Mouse (Mus musculus) CH12.LX (cell line): ENCODE results near the gene Pex3. TPM values are rescaled to one million over a fixed set of nuclear protein-coding genes. Genes with fewer than 3 reads are reported as not detected.

Experiments used
- DNase-seq: peaks from one replicate; pipeline ENCODE4 v3.0.0-alpha.2; 2013; ENCODE audit errors: extremely low read depth
- H3K27ac ChIP-seq: 2 replicates; pipeline ENCODE4 v1.5.1; 2012; ENCODE audit warnings: low read depth, mild to moderate bottlenecking, control low read depth, moderate library complexity; ENCODE audit not compliant: insufficient read depth
- H3K27me3 ChIP-seq: replicated peaks from 2 replicates; pipeline ENCODE3; 2012; ENCODE audit warnings: inconsistent platforms
- H3K36me3 ChIP-seq, 2 experiments: replicated peaks in 1 of 2; 2 replicates each; pipeline versions ENCODE3 to v1.6.1; 2012; ENCODE audit warnings: inconsistent platforms in 1 of 2, low read length in 1 of 2, mild to moderate bottlenecking in 1 of 2, mixed read lengths in 1 of 2, moderate library complexity in 1 of 2; ENCODE audit not compliant: control insufficient read depth in 1 of 2, insufficient read depth in 1 of 2
- H3K4me1 ChIP-seq, 2 experiments: 2 replicates each; pipeline ENCODE4 v1.6.1; 2012; ENCODE audit warnings: inconsistent platforms in 1 of 2, moderate library complexity in 1 of 2; ENCODE audit not compliant: insufficient read depth in 2 of 2, control insufficient read depth in 1 of 2
- H3K4me2 ChIP-seq: 2 replicates; pipeline ENCODE4 v1.6.1; 2012; ENCODE audit warnings: low read depth, mild to moderate bottlenecking, control low read depth; ENCODE audit not compliant: poor library complexity, insufficient read depth, severe bottlenecking
- H3K4me3 ChIP-seq, 3 experiments: fragments of 150-350 bp in 1 of 3; sonication (generic) in 1 of 3; replicated peaks in 1 of 3; 2 replicates each; pipeline versions ENCODE3 to v1.5.1; 2011 to 2012; ENCODE audit warnings: low read depth in 2 of 3, low read length in 2 of 3, mild to moderate bottlenecking in 2 of 3, moderate library complexity in 2 of 3, control low read depth in 1 of 3, improper control_type of control experiment in 1 of 3, inconsistent platforms in 1 of 3, mixed read lengths in 1 of 3; ENCODE audit not compliant: poor library complexity in 1 of 3
- H3K79me2 ChIP-seq: replicated peaks from 2 replicates; pipeline ENCODE4 v1.6.1; 2012; ENCODE audit warnings: mild to moderate bottlenecking, moderate library complexity; ENCODE audit not compliant: control insufficient read depth, poor library complexity, insufficient read depth, severe bottlenecking; ENCODE audit errors: extremely low read depth
- H3K9ac ChIP-seq: 2 replicates; pipeline ENCODE4 v1.6.1; 2012; ENCODE audit warnings: low read depth, mild to moderate bottlenecking, control low read depth, moderate library complexity; ENCODE audit not compliant: insufficient read depth
- H3K9me3 ChIP-seq: replicated peaks from 2 replicates; pipeline ENCODE3; 2012; ENCODE audit warnings: low read length, inconsistent platforms, mixed read lengths
- CHD1 ChIP-seq: IDR thresholded peaks from 2 replicates; pipeline ENCODE4 v1.6.1; 2012; ENCODE audit warnings: low read depth, low read length, improper control_type of control experiment, inconsistent platforms
- CHD2 ChIP-seq: IDR thresholded peaks from 2 replicates; pipeline ENCODE4 v1.6.1; 2011; ENCODE audit warnings: low read length, improper control_type of control experiment
- CTCF ChIP-seq, 2 experiments: IDR thresholded peaks in 1 of 2; conservative IDR thresholded peaks in 1 of 2; 2 replicates each; pipeline ENCODE4 v1.5.1; 2011 to 2012; ENCODE audit warnings: low read depth in 2 of 2, low read length in 2 of 2, improper control_type of control experiment in 1 of 2, inconsistent platforms in 1 of 2, mild to moderate bottlenecking in 1 of 2, moderate library complexity in 1 of 2
- E2F4 ChIP-seq: IDR thresholded peaks from 2 replicates; pipeline ENCODE4 v1.6.1; 2011; ENCODE audit warnings: low read depth, low read length, improper control_type of control experiment; ENCODE audit not compliant: insufficient replicate concordance
- ELF1 ChIP-seq: IDR thresholded peaks from 2 replicates; pipeline ENCODE4 v1.6.1; 2014; ENCODE audit warnings: low read depth, mild to moderate bottlenecking, inconsistent platforms, low read length, improper control_type of control experiment
- EP300 ChIP-seq: IDR thresholded peaks from 2 replicates; pipeline ENCODE4 v1.6.1; 2011; ENCODE audit warnings: low read length, improper control_type of control experiment
- ETS1 ChIP-seq: conservative IDR thresholded peaks from 2 replicates; pipeline ENCODE4 v1.6.1; 2012; ENCODE audit warnings: low read depth, mild to moderate bottlenecking, inconsistent platforms, low read length, improper control_type of control experiment, moderate library complexity
- IRF4 ChIP-seq: IDR thresholded peaks from 2 replicates; pipeline ENCODE4 v1.6.1; 2014; ENCODE audit warnings: low read depth, mild to moderate bottlenecking, inconsistent platforms, low read length, improper control_type of control experiment
- JUN ChIP-seq: IDR thresholded peaks from 2 replicates; pipeline ENCODE4 v1.6.1; 2011; ENCODE audit warnings: low read depth, mild to moderate bottlenecking, low read length, improper control_type of control experiment, moderate library complexity; ENCODE audit not compliant: insufficient read depth
- JUND ChIP-seq: conservative IDR thresholded peaks from 2 replicates; pipeline ENCODE4 v1.6.1; 2011; ENCODE audit warnings: low read depth, low read length, improper control_type of control experiment
- KAT2A ChIP-seq: IDR thresholded peaks from 2 replicates; pipeline ENCODE4 v1.6.1; 2012; ENCODE audit warnings: low read length, improper control_type of control experiment, inconsistent platforms; ENCODE audit not compliant: insufficient replicate concordance
- MAX ChIP-seq: IDR thresholded peaks from 2 replicates; pipeline ENCODE4 v1.6.1; 2011; ENCODE audit warnings: low read length, improper control_type of control experiment
- MXI1 ChIP-seq: IDR thresholded peaks from 2 replicates; pipeline ENCODE4 v1.6.1; 2011; ENCODE audit warnings: mild to moderate bottlenecking, low read depth, low read length, improper control_type of control experiment
- MYC ChIP-seq: IDR thresholded peaks from 2 replicates; pipeline ENCODE4 v1.6.1; 2011; ENCODE audit warnings: low read depth, mild to moderate bottlenecking, improper control_type of control experiment, low read length
- PAX5 ChIP-seq: IDR thresholded peaks from 2 replicates; pipeline ENCODE4 v1.6.1; 2012; ENCODE audit warnings: low read length, inconsistent platforms, mixed read lengths
- POLR2A ChIP-seq: IDR thresholded peaks from 2 replicates; pipeline ENCODE4 v1.6.1; 2011; ENCODE audit warnings: low read depth, mild to moderate bottlenecking, improper control_type of control experiment, low read length
- UBTF ChIP-seq: IDR thresholded peaks from 2 replicates; pipeline ENCODE4 v1.6.1; 2012; ENCODE audit warnings: low read depth, mild to moderate bottlenecking, inconsistent platforms, low read length, improper control_type of control experiment, moderate library complexity
- USF1 ChIP-seq: IDR thresholded peaks from 2 replicates; pipeline ENCODE4 v1.6.1; 2014; ENCODE audit warnings: low read depth, mild to moderate bottlenecking, inconsistent platforms, low read length, improper control_type of control experiment
- USF2 ChIP-seq: conservative IDR thresholded peaks from 2 replicates; pipeline ENCODE4 v1.6.1; 2011; ENCODE audit warnings: low read depth, low read length, improper control_type of control experiment
- ZKSCAN1 ChIP-seq: IDR thresholded peaks from 2 replicates; pipeline ENCODE4 v1.6.1; 2012; ENCODE audit warnings: low read depth, inconsistent platforms, low read length, improper control_type of control experiment, borderline replicate concordance
- ZNF384 ChIP-seq: IDR thresholded peaks from 2 replicates; pipeline ENCODE4 v1.6.1; 2012; ENCODE audit warnings: low read depth, low read length, improper control_type of control experiment, inconsistent platforms
- dilution Hi-C: fragments of 300-500 bp; cut with MboI; formaldehyde crosslinking; loops from 2 replicates; pipeline ENCODE4 v1.14.3; 2020; ENCODE audit warnings: low sequenced_read_pairs; ENCODE audit not compliant: extremely low pct_unique_long_range_greater_than_20kb, extremely low pct_ligation_motif_present
- in situ Hi-C: fragments of 300-500 bp; cut with MboI; formaldehyde crosslinking; loops from 3 replicates; pipeline ENCODE4 v1.14.3; 2019; ENCODE audit warnings: low sequenced_read_pairs, low pct_ligation_motif_present, low pct_unique_long_range_greater_than_20kb, mixed read lengths
- polyA plus RNA-seq: library from polyadenylated mRNA; unstranded; fragments of >175 nt; gene quantifications from 2 replicates; pipeline ENCODE4 v1.2.1, GENCODE M21; 2012; ENCODE audit warnings: low read depth; ENCODE audit not compliant: insufficient read length
- total RNA-seq, 2 experiments: library from RNA; depleted of rRNA; stranded (reverse); fragments of 300-350 nt in 1 of 2; fragments of >200 nt in 1 of 2; gene quantifications; 2 replicates each; pipeline ENCODE4 v1.2.3; 2012 to 2014

Gene Pex3
- total and polyA plus RNA-seq, 3 experiments = 14.6 to 34.9 (median 24.9) TPM

DNA sequence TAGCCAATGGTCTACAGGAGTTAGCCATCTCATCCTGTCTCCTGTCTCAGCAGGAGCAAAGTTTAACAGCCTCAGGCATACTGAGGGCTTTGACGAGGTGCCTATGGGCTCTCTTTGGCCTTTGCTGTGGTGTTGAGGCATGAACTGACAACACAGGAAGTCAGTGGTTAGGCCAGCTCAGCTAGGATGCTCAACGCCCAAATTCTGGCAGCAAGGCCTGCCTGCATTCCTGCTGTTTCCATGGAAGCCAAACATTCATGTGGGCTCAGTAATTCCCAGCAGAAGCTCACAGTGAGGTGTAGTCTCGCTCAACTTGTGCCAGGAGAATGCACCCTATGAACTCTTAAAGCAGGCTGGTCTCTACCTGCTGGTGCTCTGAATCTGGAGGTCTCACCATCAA is 43.1 kb upstream of the Pex3 start:
- H3K4me3 ChIP-seq = no peak overlapping the region
- DNase-seq = no peak
- no peak overlapping the region for H3K4me2 ChIP-seq
- H3K27ac ChIP-seq = no peak overlapping the region
- H3K4me1 ChIP-seq = no peaks in the 10 kb centered on the region
- in situ Hi-C loops (no loop called here), dilution Hi-C loops (no loop called here)
- peaks cover 6% of the 10 kb centered on the region for H3K9me3 ChIP-seq
- no peak overlapping the region for H3K9ac ChIP-seq
- no peaks in the 10 kb centered on the region for H3K79me2 ChIP-seq
- H3K27me3 ChIP-seq = no peaks in the 10 kb centered on the region
- no peaks in the 10 kb centered on the region for H3K36me3 ChIP-seq
- TF ChIP-seq MAX (no peak), USF2 (no peak), ZKSCAN1 (no peak), CHD2 (no peak), EP300 (no peak), ELF1 (no peak), ETS1 (no peak), USF1 (no peak), POLR2A (no peak)

DNA sequence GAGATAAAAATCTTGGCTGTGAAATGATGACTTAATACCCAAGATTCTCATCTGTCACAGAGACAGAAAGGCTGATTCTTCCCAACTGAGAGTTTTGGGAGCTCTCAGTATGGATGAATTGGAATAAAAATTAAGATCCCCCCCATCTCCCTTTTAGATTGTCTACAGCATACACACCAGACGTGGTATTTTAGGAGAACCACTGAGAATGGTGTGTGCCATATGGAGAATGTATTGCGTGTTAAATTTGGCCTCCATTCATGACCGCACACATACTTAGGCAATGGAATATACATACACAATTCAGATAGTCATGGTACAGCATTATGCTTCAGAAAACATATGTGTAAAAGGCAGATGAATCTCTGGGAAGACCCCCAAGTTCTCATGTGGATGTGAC is 40.6 kb upstream of the Pex3 start:
- peaks cover 1 to 7% of the 10 kb centered on the region in 2 experiments; a peak in 3 of 4 replicates for H3K4me1 ChIP-seq
- H3K4me3 ChIP-seq = no peak overlapping the region
- no peak overlapping the region for H3K4me2 ChIP-seq
- H3K79me2 ChIP-seq = no peaks in the 10 kb centered on the region
- dilution Hi-C loops = no loop called here
- in situ Hi-C loops = no loop called here
- peaks cover 6% of the 10 kb centered on the region for H3K9me3 ChIP-seq
- TF ChIP-seq USF1 (no peak), USF2 (no peak), PAX5 (no peak), CHD1 (no peak), KAT2A (no peak), E2F4 (no peak), MYC (no peak), IRF4 (no peak), MXI1 (no peak), UBTF (no peak), ZNF384 (no peak), CTCF (conservative IDR thresholded peaks at IDR 0.05 in 1 of 2, IDR thresholded peaks at IDR 0.05 in 1 of 2; ENCODE audit: low read depth in 2 of 2, low read length in 2 of 2) (no peak), JUND (no peak), ELF1 (no peak), JUN (no peak)
- no peak overlapping the region for H3K9ac ChIP-seq
- H3K27me3 ChIP-seq = no peaks in the 10 kb centered on the region
- H3K36me3 ChIP-seq = no peaks in the 10 kb centered on the region
- DNase-seq = no peak
- no peak overlapping the region for H3K27ac ChIP-seq
